Mouse (Mus musculus) left cerebral cortex, adult 9 months (tissue): ENCODE measurements around the gene Sept1.
"Not testable (repeated sequence)": the region's sequence is repeated elsewhere in the genome, so short reads cannot be mapped to it uniquely, and the experiment has no call there.

ENCODE experiments used
- DNase-seq, 2 experiments: peaks; one replicate each; pipeline ENCODE4 v3.0.0; 2022; ENCODE audit warnings: low spot score in 2 of 2

Gene Sept1

DNA sequence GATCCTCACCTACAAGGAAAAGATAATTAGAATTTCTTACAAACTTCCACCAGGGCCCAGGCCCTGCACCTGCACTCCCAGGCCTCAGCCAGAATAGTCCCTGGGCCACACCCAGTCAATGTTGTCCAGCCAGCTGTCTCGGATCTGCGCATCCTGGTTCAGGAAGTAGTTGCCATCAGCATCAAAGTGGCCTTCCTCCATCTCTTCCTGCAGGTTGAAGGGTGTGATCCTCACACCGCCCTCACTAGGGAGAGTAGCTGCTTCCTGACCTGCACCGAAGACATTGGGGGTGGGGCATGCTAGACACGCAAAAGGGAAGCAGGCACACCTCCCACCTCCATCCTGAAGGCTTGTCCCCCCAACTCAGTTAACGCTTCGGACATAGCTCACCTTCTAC lies 38.3 kb downstream of the Sept1 start:
- no peak for DNase-seq

DNA sequence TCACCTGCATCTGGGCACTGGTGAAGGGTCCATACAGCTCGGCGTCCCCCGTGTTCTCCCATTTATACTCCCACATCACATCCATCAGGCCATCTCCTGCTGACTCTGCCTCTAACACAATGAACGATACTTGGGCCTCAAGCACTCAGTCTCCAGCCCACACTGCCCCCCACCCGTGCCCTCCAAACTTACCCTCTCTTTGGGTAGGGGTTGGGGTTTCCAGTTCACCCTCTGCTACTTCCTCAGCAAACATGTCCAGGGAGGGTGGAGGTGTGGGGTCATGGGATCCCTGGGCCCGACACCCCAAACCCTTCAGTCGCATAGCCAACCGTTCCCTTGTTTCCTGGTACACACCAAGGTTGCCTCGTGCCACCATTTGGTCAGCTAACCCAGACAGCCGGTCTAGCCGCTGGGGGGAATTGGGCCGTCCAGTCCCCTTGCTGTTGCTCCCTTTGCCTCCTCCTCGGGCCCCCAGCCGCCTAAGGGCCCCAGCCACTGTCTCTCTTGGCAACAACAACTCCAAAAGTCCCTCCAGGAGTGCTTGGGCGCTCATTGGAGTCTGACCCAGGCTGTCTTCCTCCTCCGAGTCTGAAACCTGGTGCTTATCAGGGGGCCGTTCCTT lies 38.8 kb downstream of the Sept1 start:
- DNase-seq = no peak

DNA sequence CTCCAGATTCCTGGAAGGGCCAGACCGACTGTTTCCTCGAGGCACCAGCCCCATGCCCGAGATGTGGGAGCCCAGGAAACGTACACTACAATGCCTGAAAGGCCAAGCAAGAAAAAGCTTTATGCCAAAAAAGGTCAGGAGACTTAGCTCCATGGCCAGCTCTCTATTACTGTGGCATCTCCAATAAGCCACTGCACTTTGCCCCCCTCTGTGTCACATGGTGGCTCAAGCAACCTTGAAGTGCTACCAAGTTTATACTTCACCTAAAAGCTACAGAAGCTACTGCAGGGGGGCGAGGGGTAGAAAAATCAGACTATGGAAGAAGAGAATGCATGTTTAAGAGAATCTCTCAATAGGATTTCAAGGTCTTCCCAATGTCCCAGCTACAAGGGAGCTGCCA lies 39.9 kb downstream of the Sept1 start:
- no peak for DNase-seq

GRCm38 (mm10) chr7:127190672-127191071 lies 42.3 kb downstream of the Sept1 start:
- DNase-seq = no peak

DNA sequence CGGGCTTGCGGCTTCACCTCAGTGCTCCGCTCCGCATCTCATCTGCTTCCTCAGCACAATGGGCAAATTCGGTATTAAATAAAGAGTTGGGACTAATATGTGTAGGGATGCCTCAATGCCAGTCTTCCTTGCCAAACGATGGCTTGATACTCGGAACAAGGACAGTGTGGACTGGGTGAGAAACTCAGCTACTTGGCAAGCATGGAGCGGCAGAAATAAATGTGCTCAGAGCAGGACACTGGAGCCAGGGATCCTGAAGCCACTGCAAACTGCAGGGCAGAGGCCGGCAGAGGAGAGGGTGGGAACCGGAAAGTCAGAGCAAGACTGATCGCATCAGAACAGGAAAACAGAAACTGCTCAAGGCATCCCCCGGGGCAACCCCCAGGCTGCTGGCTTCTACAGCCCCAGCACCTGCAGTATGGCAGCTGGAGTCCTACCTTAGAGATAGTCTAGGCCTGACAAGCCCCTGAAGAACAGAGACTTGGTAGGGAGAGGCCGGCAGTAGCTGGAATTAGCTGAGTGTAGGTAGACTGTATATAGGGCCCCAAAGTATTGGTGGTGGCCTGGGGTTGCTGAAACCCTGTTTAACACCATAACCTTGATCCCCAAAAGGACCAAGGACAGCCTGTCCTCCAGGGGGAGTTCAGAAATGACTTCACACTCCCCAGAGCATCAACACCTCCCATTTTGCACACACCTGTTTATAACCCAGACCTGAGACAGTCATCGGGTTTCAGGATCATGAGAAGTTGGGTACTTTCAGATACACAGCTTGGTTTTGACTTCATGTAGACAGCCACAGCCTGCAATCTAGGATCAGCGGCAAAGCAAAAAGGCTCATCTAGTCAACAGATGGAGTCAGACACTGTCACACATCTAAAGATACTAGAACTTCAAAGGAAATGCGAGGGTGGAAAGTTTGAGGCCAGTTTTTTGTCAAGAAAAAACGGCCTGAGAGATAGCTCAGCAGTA lies 44.3 kb downstream of the Sept1 start:
- DNase-seq = no peak

DNA sequence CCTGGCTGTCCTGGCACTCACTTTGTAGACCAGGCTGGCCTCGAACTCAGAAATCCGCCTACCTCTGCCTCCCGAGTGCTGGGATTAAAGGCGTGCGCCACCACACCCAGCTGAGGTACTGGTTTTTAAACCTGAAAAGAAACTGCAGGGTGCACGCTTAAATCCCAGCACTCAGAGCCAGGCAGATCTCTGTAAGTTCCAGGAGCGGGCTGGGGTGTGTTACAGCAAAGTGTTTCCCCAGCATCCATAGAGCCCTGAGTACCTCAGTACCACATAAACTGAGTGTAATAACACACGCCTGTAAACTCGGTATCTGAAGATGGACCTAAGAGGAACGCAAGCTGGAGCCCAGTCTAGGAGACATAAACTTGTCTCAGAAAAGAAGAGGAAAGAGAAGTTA lies 45.6 kb downstream of the Sept1 start:
- no peak for DNase-seq

DNA sequence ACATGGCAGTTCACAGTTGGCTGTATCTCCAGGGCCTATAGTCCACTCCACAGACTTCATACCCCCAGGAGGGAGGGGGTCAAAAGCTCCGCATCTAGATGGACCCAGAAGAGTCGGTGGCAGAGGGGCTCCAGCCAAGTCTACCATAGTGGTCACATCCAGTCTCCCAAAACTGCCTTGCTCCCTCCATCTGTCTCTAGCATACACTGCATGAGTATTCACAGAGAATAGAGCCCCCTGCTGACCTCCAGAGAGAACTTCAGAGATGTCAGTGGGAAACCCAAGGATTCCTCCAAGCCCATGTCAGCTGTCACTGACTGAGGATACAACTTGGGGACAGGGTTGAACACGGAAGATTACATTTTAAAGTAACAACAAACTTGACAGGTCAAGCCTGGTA lies 47.3 kb downstream of the Sept1 start:
- no peak for DNase-seq

DNA sequence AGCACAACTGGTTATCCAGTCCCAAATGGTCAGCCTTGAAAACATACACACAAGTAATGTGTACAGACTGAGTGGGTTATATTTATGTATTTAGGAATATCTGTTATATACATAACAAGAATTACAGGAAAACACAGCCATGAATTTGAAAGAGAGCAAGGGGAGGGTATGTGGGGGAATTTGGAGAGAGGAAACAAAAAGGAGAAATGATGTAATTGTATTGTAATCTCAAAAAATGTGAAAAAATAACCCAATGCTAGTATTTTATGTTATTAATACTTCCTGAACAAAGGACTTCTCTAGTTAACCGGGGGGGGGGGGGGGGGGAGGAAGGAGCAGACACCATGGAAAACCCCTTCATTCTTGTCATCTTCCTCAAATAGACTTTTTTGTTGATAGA lies 48.2 kb downstream of the Sept1 start:
- no peak for DNase-seq

- no peak for DNase-seq
Observed at GRCm38 (mm10) chr7:127183828-127184227, 49.1 kb downstream of the Sept1 start.

GRCm38 (mm10) chr7:127183345-127183744 lies 49.6 kb downstream of the Sept1 start:
- no peak for DNase-seq

DNA sequence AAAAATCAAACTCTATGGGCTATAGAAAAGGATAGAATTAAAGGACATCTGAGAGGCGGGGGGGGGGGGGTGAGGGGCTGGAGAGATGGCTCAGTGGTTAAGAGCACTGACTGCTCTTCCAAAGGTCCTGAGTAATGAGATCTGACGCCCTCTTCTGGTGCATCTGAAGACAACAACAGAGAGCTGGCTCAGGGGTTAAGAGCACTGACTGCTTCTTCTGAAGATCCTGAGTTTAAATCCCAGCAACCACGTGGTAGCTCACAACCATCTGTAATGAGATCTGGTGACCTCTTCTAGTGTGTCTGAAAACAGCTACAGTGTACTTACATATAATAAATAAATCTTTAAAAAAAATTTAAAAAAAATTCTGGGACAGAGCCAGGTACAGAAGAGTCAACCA lies 51.2 kb downstream of the Sept1 start:
- not testable (repeated sequence) for DNase-seq

- DNase-seq = no peak
Observed at GRCm38 (mm10) chr7:127180783-127181182, 52.1 kb downstream of the Sept1 start.

DNA sequence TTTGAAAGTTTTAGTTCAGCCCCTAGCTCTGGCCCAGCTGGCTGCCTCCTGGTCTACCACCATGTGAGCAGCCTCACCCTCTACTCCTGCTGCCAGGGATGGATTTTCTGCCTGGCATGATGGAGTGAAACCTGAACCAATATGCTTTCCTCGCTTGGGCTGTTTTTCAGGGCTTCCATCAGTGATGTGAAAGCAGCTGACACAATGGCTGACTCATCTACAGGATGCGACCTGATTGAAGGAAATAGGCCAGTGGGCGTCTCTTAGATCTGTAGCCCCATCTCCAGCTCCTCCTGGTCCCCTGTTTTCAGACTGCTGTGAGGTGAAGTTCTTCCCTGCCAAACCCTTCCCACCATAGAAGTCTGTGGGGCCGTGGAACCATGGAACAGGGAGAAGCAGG lies 56.0 kb downstream of the Sept1 start:
- no peak for DNase-seq

GRCm38 (mm10) chr7:127166501-127166900 lies 66.4 kb downstream of the Sept1 start:
- DNase-seq = no peak

- DNase-seq = no peak
Observed at GRCm38 (mm10) chr7:127165607-127166493, 67.1 kb downstream of the Sept1 start.
